Mouse (Mus musculus): ENCODE results near the gene Gm21988.

Gene Gm21988

DNA sequence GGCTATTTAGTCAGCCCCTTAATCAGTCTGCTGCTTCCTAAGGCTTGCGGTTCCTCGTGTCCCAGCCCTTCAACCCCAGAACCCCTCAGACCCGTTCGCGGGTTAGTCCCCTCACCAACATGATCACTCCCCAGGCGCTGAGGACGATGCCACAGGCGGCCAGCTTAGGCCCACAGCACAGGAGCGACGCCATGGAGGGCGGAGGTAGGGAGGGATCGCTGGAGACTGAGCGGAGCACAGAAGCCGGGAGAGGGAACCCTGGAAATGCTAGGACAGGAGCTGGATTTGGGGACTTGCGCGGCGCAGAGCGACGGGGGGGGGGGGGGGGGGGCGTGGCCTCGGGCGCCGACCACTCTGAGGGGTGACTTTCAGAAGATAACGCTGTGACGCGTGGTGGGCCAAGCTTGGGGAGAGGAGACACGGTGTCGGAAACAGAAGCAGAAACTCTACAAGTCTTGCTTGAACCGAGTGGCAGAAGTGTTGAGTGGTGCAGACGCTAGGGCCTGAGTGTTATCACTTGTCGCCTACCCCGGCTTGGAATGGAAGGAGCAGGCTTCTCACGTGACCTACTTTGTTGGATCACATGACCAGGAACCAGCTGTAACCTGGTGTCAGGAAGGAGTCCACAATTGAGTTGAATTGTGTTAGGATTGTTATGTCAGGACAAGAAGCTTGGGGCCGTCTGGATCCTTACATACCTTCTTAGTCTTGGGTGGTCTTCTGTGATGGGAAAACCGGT lies at the start of gene Gm21988, which contains the start of gene Rnasek:
Gene Gm21988, minus strand, starts transcription at position 290 of the 739 bp plus-strand sequence.
Gene Rnasek, minus strand, starts transcription at position 302 of the 739 bp plus-strand sequence.
- DNase-seq (ENCODE audit: low spot score): peak; percentile 88

GRCm38 (mm10) chr11:70289236-70289635 lies 49.6 kb upstream of the Gm21988 start:
- no peak for DNase-seq (ENCODE audit: low spot score)

DNA sequence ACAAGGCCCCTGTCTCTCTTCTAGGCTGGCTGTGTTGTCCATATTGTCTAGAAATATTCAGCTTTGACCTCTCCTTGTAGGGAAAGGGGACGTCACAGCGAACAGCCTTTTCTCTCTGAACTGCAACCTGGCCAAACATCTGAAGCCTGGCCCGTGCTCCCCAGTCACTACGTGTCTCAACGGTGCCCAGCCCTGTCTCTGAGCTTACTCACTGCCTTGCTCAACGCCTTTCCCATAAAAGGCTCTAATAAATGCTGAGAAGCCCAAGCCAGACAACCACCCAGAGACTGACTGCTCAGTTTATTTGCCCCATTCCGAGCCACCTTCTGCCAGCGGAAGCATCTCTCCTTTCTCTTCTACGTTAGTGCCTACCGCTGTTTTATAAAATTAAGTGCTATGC lies 48.5 kb upstream of the Gm21988 start:
- no peak for DNase-seq (ENCODE audit: low spot score)

GRCm38 (mm10) chr11:70285686-70286085 lies 46.1 kb upstream of the Gm21988 start:
- no peak for DNase-seq (ENCODE audit: low spot score)

DNA sequence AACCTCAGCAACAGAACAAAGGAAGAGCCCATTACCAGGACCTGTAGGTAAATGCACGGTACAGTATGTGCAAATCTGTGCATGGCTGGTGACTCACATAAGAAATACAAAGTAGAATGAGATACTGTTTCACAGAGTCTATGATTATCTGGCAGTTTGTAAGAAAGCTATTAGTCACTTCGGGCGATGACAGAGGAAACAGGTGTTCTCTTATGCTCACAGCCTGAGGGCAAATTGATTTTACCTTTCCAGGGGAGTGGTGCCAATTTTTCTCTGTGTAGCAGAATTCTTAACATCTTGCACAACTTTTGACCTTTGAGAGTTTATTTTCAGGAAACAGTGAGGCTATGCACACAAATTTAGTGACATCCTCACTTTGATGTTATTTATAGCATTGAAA lies 45.1 kb upstream of the Gm21988 start:
- DNase-seq (ENCODE audit: low spot score): no peak

DNA sequence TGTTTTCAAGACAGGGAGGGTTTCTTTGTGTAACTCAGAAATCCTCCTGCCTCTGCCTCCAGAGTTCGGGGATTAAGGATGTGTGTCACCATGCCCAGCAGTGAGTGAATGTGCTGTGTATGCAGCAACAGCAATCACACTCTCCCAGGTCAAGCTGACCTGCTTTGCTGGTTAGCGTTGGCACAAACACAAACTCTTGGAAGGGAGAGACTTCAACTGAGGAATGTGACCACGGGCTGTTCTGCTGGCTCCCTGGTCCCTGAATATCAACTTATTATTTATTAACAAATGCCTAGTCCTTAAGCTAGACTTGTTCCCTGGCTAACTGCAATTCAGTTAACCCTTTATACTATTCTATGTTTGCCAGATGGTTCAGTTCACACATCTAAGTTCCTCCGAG lies 44.0 kb upstream of the Gm21988 start:
- no peak for DNase-seq (ENCODE audit: low spot score)

- DNase-seq (ENCODE audit: low spot score): no peak
Observed at GRCm38 (mm10) chr11:70280441-70280840, 40.8 kb upstream of the Gm21988 start.

DNA sequence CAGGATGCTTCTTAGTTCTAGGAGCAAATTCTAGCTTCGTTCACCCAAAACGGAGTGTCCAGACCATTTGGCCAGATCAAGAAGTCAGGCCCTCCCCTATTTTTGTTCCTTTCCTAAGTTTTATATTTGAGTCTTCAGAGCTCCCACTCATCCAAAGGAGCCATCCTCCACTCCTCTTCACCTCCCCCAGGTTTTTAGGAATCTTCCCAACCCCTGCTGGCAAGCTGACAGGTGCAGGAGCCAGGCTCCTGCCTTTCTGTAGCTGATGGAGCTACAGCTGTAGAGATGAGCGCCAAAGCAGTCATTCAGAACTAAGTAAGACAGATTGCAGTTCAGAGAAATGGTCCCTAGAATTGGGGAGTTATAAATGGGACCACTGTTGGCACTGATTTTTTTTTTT lies 39.3 kb upstream of the Gm21988 start:
- DNase-seq (ENCODE audit: low spot score): no peak

GRCm38 (mm10) chr11:70271641-70272040 lies 32.0 kb upstream of the Gm21988 start:
- no peak for DNase-seq (ENCODE audit: low spot score)

- DNase-seq (ENCODE audit: low spot score): no peak
Observed at GRCm38 (mm10) chr11:70266405-70266804, 26.8 kb upstream of the Gm21988 start.

- DNase-seq (ENCODE audit: low spot score): no peak
Observed at GRCm38 (mm10) chr11:70265819-70266218, 26.2 kb upstream of the Gm21988 start.

DNA sequence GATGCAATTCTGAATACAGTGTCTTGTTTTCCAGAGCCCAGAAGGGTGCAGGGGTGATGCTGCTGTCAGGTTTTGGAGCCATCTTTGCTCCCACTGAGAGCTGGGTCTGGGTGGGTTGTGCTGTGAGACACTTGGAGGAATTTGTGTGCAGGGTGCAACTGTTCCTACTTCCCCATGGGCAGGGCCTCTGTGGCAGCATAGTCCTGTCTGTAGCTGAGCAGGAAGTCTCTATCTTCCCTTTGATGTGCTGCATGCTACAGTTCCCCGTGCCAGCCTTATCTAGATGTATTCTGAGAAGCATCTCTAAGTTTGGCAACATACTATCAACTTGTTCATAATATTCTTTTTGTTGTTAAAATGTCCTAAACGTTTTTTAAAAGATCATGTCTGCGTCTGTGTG lies 25.6 kb upstream of the Gm21988 start:
- no peak for DNase-seq (ENCODE audit: low spot score)

- DNase-seq (ENCODE audit: low spot score): no peak
Observed at GRCm38 (mm10) chr11:70259035-70259434, 19.4 kb upstream of the Gm21988 start.

GRCm38 (mm10) chr11:70254931-70255531 lies 15.4 kb upstream of the Gm21988 start, which contains the start of gene Alox12:
Alox12 (minus strand) TSS chr11:70255353.
- peak; percentile 51 for DNase-seq (ENCODE audit: low spot score)

DNA sequence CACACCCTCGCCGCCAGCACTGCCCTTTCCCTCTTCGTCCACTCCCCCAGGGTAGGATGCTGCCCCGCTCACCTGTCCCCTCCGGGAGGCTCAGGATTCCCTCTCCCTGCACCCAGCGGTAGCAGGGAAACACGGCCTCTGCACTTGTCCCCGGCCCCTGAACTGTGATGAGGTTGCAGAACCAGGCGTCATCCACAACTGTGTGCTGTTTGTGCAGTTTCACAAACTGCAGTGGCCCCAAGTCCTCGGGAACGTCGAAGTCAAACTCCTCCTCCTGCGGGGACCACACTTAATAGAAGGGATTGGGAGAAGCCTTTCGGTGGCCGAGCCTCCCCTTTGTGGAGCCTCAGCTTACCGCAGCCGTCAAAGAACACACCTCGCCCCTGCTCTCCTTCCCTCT lies 14.7 kb upstream of the Gm21988 start:
- no peak for DNase-seq (ENCODE audit: low spot score)

- no peak for DNase-seq (ENCODE audit: low spot score)
Observed at GRCm38 (mm10) chr11:70251853-70252252, 12.2 kb upstream of the Gm21988 start.

GRCm38 (mm10) chr11:70250150-70250549 lies 10.5 kb upstream of the Gm21988 start:
- DNase-seq (ENCODE audit: low spot score): no peak

DNA sequence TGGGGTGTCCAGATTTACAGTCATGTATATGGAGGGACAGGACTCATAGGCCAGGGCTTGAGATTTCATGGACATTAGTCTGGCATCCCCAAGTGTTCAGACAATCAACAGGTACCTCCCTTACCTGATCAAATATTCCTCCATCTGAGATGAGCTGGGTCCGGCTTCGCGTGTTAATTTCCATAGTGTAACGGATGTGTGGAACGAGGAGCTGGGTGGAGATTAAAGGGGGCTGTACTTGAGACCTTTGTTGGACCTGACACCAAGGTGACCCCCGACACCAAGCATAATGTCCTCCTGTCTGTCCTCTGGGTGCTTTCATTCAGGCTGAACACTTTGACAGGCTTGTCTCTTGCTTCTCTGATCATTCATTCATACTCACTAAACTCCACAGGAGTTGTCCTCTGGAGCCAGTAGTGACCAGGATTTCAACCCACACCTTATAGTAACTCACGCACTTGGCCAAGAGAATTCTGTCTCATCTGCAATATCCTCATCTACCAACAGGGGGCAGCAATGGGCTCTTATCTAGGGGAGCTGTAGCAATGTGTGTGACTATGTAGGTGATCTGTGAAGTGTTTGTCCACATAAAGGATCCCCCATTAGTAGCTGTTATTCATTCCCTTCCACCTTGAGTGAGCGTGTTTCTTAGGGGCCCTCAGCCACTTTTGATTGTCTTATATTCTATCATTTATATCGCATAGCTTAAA lies 7.7 kb upstream of the Gm21988 start:
- DNase-seq (ENCODE audit: low spot score): peak; percentile 85

GRCm38 (mm10) chr11:70242591-70242990 lies 3.0 kb upstream of the Gm21988 start:
- no peak for DNase-seq (ENCODE audit: low spot score)

DNA sequence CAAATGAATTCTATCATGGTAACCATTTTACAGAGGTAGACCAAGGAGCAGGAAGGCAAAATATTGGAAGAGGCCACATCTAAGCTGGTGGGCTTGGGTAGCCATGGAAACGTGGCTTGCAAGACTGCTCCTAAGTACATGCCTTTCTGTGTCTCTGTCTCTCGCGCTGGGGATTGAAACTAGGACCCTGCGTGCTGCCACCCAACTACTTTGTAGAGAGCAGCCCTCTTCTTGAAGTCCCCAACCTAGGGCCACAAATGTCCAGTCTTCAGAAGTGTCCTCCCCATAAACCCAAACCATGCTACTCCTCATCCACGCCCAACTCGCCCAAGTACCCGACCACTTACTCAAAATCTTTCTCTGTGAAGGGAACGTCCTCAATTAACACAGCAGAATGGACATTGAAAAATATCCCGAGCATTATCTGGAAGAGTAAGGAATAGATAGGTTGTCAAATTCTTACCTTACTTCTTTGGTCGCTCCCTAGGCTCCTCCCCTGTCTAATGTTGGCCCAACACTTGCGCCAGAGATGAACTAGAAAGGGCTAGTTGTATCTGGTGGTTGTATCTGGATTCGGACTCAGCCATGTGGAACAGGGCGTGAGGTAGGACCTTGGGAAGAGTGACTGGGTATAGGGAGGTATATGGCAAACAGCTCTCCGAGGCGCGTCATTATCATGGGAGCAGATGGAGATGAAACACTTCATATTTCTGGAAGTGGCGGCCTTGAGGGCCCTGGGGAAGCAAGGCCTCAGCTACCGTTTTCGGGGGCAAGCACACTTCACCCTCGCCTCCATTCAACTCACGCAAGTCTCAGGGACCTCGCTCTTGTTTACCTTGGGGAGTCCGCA lies 814 bp downstream of the Gm21988 start:
- no peak for DNase-seq (ENCODE audit: low spot score)

DNA sequence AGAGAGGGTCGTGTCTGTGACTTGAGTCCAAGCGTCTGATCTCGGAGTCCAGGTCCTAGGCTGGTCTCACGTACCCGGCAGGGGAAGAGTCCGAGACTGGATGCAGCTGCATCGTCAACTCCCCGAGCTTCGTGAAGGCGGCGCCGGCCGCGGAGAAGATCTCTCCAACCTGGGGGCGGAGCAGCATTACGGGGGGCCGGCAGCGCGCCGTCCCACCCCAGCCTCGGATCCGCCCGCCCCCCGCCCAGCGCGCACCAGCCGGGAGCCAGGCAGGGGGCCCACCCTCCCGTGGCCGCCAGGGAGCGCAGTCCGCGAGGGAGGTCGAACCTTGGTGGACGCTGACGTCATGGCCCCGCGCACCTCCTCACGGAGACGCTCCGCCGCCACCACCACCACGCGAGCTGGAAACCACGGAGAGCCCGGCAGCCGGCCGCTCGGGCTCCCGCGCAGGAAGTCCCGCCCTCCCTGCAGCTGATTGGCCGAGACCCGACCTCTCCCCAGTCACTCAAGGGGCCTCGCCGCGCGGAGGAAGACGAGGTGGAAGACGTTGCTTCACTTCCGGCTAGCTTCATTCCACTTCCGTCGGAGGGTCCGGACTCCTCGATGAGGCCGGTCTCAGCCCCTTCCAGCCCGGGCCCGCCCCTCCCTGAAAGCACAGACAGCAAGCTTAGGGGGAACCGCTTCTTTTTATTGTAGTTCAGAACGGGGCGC lies 2.0 kb downstream of the Gm21988 start, which contains the start of gene 0610010K14Rik:
Gene 0610010K14Rik, minus strand, starts transcription at position 458 of the 711 bp plus-strand sequence.
- peak; percentile 97 for DNase-seq (ENCODE audit: low spot score)
